Mouse (Mus musculus): ENCODE measurements at regions not wholly inside any gene's neighbourhood (a gene's known extent, or its start where the extent isn't known, plus 50 kb on each side); places are given as distances from the start of the nearest gene placed in this dataset.

DNA sequence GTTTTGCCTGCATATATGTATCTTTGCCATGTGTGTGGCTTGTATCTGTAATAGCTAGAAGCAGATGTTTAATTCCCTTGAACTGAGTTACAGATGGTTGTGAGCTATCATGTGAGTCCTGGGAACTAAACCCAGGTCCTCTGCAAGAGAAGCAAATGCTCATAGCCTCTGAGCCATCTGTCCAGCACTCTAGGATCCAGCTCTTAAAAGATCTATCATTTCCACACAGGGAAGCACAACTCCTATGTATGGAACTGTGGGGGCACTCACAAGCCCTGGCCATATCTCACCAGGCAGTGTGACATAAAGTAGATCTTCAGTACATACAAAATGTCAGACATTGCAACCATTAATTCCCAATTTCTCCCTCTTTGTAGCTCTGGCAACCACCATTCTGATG, 552.9 kb upstream of the Tenm4 start:
- TF ChIP-seq POLR2A (IDR thresholded peaks at IDR 0.05; ENCODE audit: insufficient read length, low read depth), result no peak
- TF ChIP-seq TCF12 (IDR thresholded peaks at IDR 0.05; ENCODE audit: insufficient read depth, poor library complexity, severe bottlenecking), result no peak
- TF ChIP-seq USF1 (IDR thresholded peaks at IDR 0.05; ENCODE audit: low read depth), result no peak
- TF ChIP-seq POLR2AphosphoS2 (IDR thresholded peaks at IDR 0.05; ENCODE audit: insufficient read length, low read depth), result no peak
- no peak for TF ChIP-seq E2F4 (IDR thresholded peaks at IDR 0.05; ENCODE audit: insufficient read depth)
- no peak for TF ChIP-seq MYOD1 (IDR thresholded peaks at IDR 0.05; ENCODE audit: control insufficient read depth in 1 of 3, insufficient read length in 2 of 3, low read depth in 2 of 3)
- TF ChIP-seq MYOG (IDR thresholded peaks at IDR 0.05; ENCODE audit: control insufficient read depth in 1 of 3, insufficient read depth in 1 of 3, insufficient read length in 2 of 3, low read depth in 2 of 3), result no peak
- TF ChIP-seq MAX (IDR thresholded peaks at IDR 0.05; ENCODE audit: low read depth), result no peak
- no peak for TF ChIP-seq CEBPB (IDR thresholded peaks at IDR 0.05; ENCODE audit: insufficient read depth, poor library complexity, severe bottlenecking)
- no peak for TF ChIP-seq SRF (IDR thresholded peaks at IDR 0.05; ENCODE audit: control insufficient read depth, insufficient read length, low read depth)
- TF ChIP-seq TCF3 (IDR thresholded peaks at IDR 0.05; ENCODE audit: insufficient read length, low read depth), result no peak
- TF ChIP-seq REST (IDR thresholded peaks at IDR 0.05; ENCODE audit: insufficient read depth, insufficient read length), result no peak
